Mouse (Mus musculus): ENCODE measurements around the gene Spag6l. TPM values are rescaled to one million over a fixed set of nuclear protein-coding genes. Genes with fewer than 3 reads are reported as not detected.

Gene Spag6l
- polyA plus RNA-seq, 1 experiment from 2014 or later = 0.51 TPM

DNA sequence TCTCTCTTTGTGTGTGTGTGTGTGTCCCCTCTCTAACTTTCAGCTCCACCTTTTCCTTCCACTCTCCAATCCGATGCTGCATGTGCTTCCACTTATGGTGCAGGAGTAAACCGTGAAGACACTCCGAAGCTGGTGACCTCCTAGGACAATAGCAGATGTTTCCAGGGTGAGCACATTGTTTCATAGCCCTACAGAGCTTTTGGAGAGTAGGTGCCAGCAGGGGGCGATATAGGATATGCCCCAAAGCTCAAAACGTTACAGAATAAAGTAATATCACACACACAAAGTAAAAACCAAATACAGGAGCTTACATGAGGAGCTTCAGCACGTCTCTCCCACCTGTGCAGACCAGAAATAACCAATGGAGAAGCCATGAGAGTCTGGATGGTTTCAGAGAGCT, 25.6 kb upstream of the Spag6l start:
- Histone ChIP-seq H3K27ac (no peak overlapping the region), H3K4me2 (no peak overlapping the region), H3K4me3 (replicated peaks) (no peak overlapping the region), H3K9me3 (replicated peaks) (no peaks in the 10 kb centered on the region), H3K27me3 (no peaks in the 10 kb centered on the region), H3K4me1 (no peaks in the 10 kb centered on the region), H3K9ac (no peak overlapping the region), H3K36me3 (no peaks in the 10 kb centered on the region)
- 40% methylated on average over 6 of the region's 6 CpGs for WGBS
- ATAC-seq (replicated peaks; ENCODE audit: low FRiP score) = no peak

- Histone ChIP-seq H3K4me1 (no peaks in the 10 kb centered on the region), H3K27ac (no peak overlapping the region), H3K9ac (no peak overlapping the region), H3K4me2 (no peak overlapping the region), H3K9me3 (replicated peaks) (no peaks in the 10 kb centered on the region), H3K4me3 (replicated peaks) (no peak overlapping the region), H3K27me3 (no peaks in the 10 kb centered on the region), H3K36me3 (no peaks in the 10 kb centered on the region)
- ATAC-seq (replicated peaks; ENCODE audit: low FRiP score) = no peak
- 86% methylated on average over 3 of the region's 3 CpGs for WGBS
Measured at GRCm38 (mm10) chr16:16852411-16852810, 23.2 kb upstream of the Spag6l start.

GRCm38 (mm10) chr16:16849196-16849595, 19.9 kb upstream of the Spag6l start:
- Histone ChIP-seq H3K4me3 (replicated peaks) (no peak overlapping the region), H3K4me1 (no peaks in the 10 kb centered on the region), H3K27me3 (no peaks in the 10 kb centered on the region), H3K36me3 (no peaks in the 10 kb centered on the region), H3K4me2 (no peak overlapping the region), H3K27ac (no peak overlapping the region), H3K9ac (no peak overlapping the region), H3K9me3 (replicated peaks) (no peaks in the 10 kb centered on the region)
- no peak for ATAC-seq (replicated peaks; ENCODE audit: low FRiP score)

GRCm38 (mm10) chr16:16829671-16830070, 415 bp upstream of the Spag6l start:
- no peak for ATAC-seq (replicated peaks; ENCODE audit: low FRiP score)
- Histone ChIP-seq H3K36me3 (no peaks in the 10 kb centered on the region), H3K4me2 (0 out of 2 replicates have a peak overlapping the region, but pooled peaks have one; percentile 76), H3K9me3 (replicated peaks) (no peaks in the 10 kb centered on the region), H3K4me1 (peaks cover 7% of the 10 kb centered on the region), H3K27me3 (no peaks in the 10 kb centered on the region), H3K27ac (no peak overlapping the region), H3K9ac (no peak overlapping the region), H3K4me3 (replicated peaks) (no peak overlapping the region)
- 84% methylated on average over 3 of the region's 3 CpGs for whole genome bisulfite sequencing

- ATAC-seq (replicated peaks; ENCODE audit: low FRiP score) = no peak
- WGBS = 93% methylated on average over 2 of the region's 2 CpGs
- H3K4me2 ChIP-seq = no peak overlapping the region
- no peak overlapping the region for H3K4me3 ChIP-seq (replicated peaks)
- H3K9ac ChIP-seq = no peak overlapping the region
- no peaks in the 10 kb centered on the region for H3K27me3 ChIP-seq
- H3K4me1 ChIP-seq = peaks cover 7% of the 10 kb centered on the region
- no peaks in the 10 kb centered on the region for H3K9me3 ChIP-seq (replicated peaks)
- H3K36me3 ChIP-seq = no peaks in the 10 kb centered on the region
- H3K27ac ChIP-seq = no peak overlapping the region
Measured at GRCm38 (mm10) chr16:16826223-16826622, 3.0 kb downstream of the Spag6l start.

- H3K27me3 ChIP-seq = no peaks in the 10 kb centered on the region
- H3K9me3 ChIP-seq (replicated peaks) = no peaks in the 10 kb centered on the region
- H3K4me3 ChIP-seq (replicated peaks) = no peak overlapping the region
- 36% methylated on average over 5 of the region's 5 CpGs for WGBS
- H3K4me1 ChIP-seq = peaks cover 7% of the 10 kb centered on the region
- no peak overlapping the region for H3K9ac ChIP-seq
- H3K36me3 ChIP-seq = no peaks in the 10 kb centered on the region
- no peak overlapping the region for H3K4me2 ChIP-seq
- H3K27ac ChIP-seq = no peak overlapping the region
- no peak for ATAC-seq (replicated peaks; ENCODE audit: low FRiP score)
Measured at GRCm38 (mm10) chr16:16825476-16825875, 3.8 kb downstream of the Spag6l start.

GRCm38 (mm10) chr16:16806325-16806724, 22.9 kb downstream of the Spag6l start:
- no peak for ATAC-seq (replicated peaks; ENCODE audit: low FRiP score)
- Histone ChIP-seq H3K27me3 (no peaks in the 10 kb centered on the region), H3K36me3 (no peaks in the 10 kb centered on the region), H3K9ac (no peak overlapping the region), H3K4me3 (replicated peaks) (no peak overlapping the region), H3K27ac (no peak overlapping the region), H3K9me3 (replicated peaks) (no peaks in the 10 kb centered on the region), H3K4me1 (no peaks in the 10 kb centered on the region), H3K4me2 (no peak overlapping the region)
- WGBS = 69% methylated on average over 2 of the region's 2 CpGs

Other genes starting within 250 kb of the Spag6l start
- 12.8 and 14.8 TPM in 2 replicates for gene Fgd4, start 228.9 kb downstream of the Spag6l start, polyA plus RNA-seq (2015; fragmentation: Nextera tagmentation; extraction: Ambion mirVana)
- gene Olfr19, start 153.1 kb downstream of the Spag6l start, polyA plus RNA-seq (2015; fragmentation: Nextera tagmentation; extraction: Ambion mirVana) = not detected in 2 replicates
- gene Igll1, start 34.5 kb upstream of the Spag6l start, polyA plus RNA-seq (2015; fragmentation: Nextera tagmentation; extraction: Ambion mirVana) = 0.19 and 0.61 TPM in 2 replicates
- gene Top3b, start 41.3 kb upstream of the Spag6l start, polyA plus RNA-seq (2015; fragmentation: Nextera tagmentation; extraction: Ambion mirVana) = 62.8 and 74.7 TPM in 2 replicates
- 1.9 and 3.0 TPM in 2 replicates for gene Vpreb1, start 41.4 kb upstream of the Spag6l start, polyA plus RNA-seq (2015; fragmentation: Nextera tagmentation; extraction: Ambion mirVana)
- 31.0 and 31.7 TPM in 2 replicates for gene Ppm1f, start 67.0 kb upstream of the Spag6l start, polyA plus RNA-seq (2015; fragmentation: Nextera tagmentation; extraction: Ambion mirVana)
- gene Mapk1, start 153.9 kb upstream of the Spag6l start, polyA plus RNA-seq (2015; fragmentation: Nextera tagmentation; extraction: Ambion mirVana) = 164 and 172 TPM in 2 replicates
- 37.8 and 43.5 TPM in 2 replicates for gene Ypel1, start 240.2 kb upstream of the Spag6l start, polyA plus RNA-seq (2015; fragmentation: Nextera tagmentation; extraction: Ambion mirVana)

All from kidney, embryonic 15.5 days (tissue).